Mouse (Mus musculus): ENCODE data around the gene Haus5.

- TF ChIP-seq CTCF (IDR thresholded peaks at IDR 0.05; ENCODE audit: control insufficient read depth, insufficient read depth, insufficient read length) (no peak), MYOG (IDR thresholded peaks at IDR 0.05; ENCODE audit: control insufficient read depth, extremely low read depth, insufficient read length) (no peak), CEBPB (IDR thresholded peaks at IDR 0.05; ENCODE audit: low read depth) (no peak), MYOD1 (IDR thresholded peaks at IDR 0.05; ENCODE audit: control insufficient read depth, insufficient read length, low read depth) (no peak)
Measured at GRCm38 (mm10) chr7:30626647-30627046, 38.1 kb downstream of the Haus5 start.

All from C2C12 (cell line).